Comparison of ENCODE assay signal across 8 mouse cellular contexts in genomic region chr11:69546423-69547053, GRCm38 (mm10). TPM values are rescaled to one million over a fixed set of nuclear protein-coding genes. Genes with fewer than 3 reads are reported as not detected.
A peak's percentile ranks its signal among the peaks of the same experiment; 100 is the strongest.
DNase-seq lines count a peak whose midpoint lies in the region; ATAC-seq and TF ChIP-seq lines count a peak whose summit lies in the region.

No protein-coding gene starts in this region.

- peak; percentile 78 to 83 for DNase-seq in cerebellum, adult 18-20 months
- peak; percentile 72 to 79 for DNase-seq in heart, postnatal 36 days
- peak; percentile 79 to 86 for DNase-seq in layer of hippocampus, postnatal 10 days (ENCODE audit: low spot score in 2 of 2)
- DNase-seq in ovary, postnatal 36 days (ENCODE audit: low spot score), result peak; percentile 80
- peak; percentile 83 for DNase-seq in thymus, postnatal 25 days

- peaks cover 6% of the 10 kb centered on the region for H3K4me1 ChIP-seq in ES-Bruce4 (ENCODE audit: control insufficient read depth, insufficient read depth, low read length)
- H3K4me1 ChIP-seq in forebrain, embryonic 16.5 days (replicated peaks; ENCODE audit: control insufficient read depth, insufficient read depth, low read length), result peaks cover 52% of the 10 kb centered on the region
- peaks cover 10% of the 10 kb centered on the region; the same call in 1 of the 2 replicates for H3K4me1 ChIP-seq in lung, embryonic 16.5 days (replicated peaks; ENCODE audit: control insufficient read depth, insufficient read depth, low read length)

- ATAC-seq in forebrain, embryonic 16.5 days, result peak; percentile 70
- ATAC-seq in lung, embryonic 16.5 days (ENCODE audit: low read depth), result peak; percentile 87

- intact Hi-C loops in heart, postnatal 36 days (cut with DNase I), result loop anchor here (2.0 kb wide), 2 partner anchors 32 to 66 kb away; no protein-coding TSS in a partner anchor

- H3K4me2 ChIP-seq in forebrain, embryonic 16.5 days (ENCODE audit: low read length), result peak overlapping the region; percentile 74
- H3K4me2 ChIP-seq in lung, embryonic 16.5 days (ENCODE audit: low read depth, low read length), result peak overlapping the region; percentile 89

- H3K27me3 ChIP-seq in ES-Bruce4 (ENCODE audit: control insufficient read depth, insufficient read depth, low read length, poor library complexity, severe bottlenecking), result no peaks in the 10 kb centered on the region
- H3K27me3 ChIP-seq in forebrain, embryonic 16.5 days (replicated peaks; ENCODE audit: control insufficient read depth, insufficient read depth, low read length), result no peaks in the 10 kb centered on the region
- no peaks in the 10 kb centered on the region; the same call in 1 of the 2 replicates for H3K27me3 ChIP-seq in lung, embryonic 16.5 days (ENCODE audit: control insufficient read depth, insufficient read depth, low read depth, low read length)

- peak overlapping the region; percentile 32 for H3K4me3 ChIP-seq in ES-Bruce4 (ENCODE audit: low read depth, low read length)
- H3K4me3 ChIP-seq in forebrain, embryonic 16.5 days (replicated peaks; ENCODE audit: low read length), result peak overlapping the region; percentile 47
- peak overlapping the region; percentile 58 for H3K4me3 ChIP-seq in lung, embryonic 16.5 days (ENCODE audit: low read length)

- WGBS in forebrain, embryonic 16.5 days, result under 1% methylated on average over 44 of the region's 44 CpGs
- under 1% methylated on average over 42 of the region's 44 CpGs for WGBS in lung, embryonic 16.5 days

- peak; percentile 43 for TF ChIP-seq CTCF in ES-Bruce4 (IDR thresholded peaks at IDR 0.05; ENCODE audit: low read depth, low read length)

- H3K9ac ChIP-seq in ES-Bruce4 (ENCODE audit: low read depth, poor library complexity, severe bottlenecking), result peak overlapping the region; percentile 77
- peak overlapping the region; percentile 62 for H3K9ac ChIP-seq in forebrain, embryonic 16.5 days (replicated peaks; ENCODE audit: low read depth, low read length)
- peak overlapping the region; percentile 73 for H3K9ac ChIP-seq in lung, embryonic 16.5 days (ENCODE audit: low read length)

- no peaks in the 10 kb centered on the region for H3K9me3 ChIP-seq in ES-Bruce4 (replicated peaks; ENCODE audit: control insufficient read depth, insufficient read depth, low read length, poor library complexity, severe bottlenecking)
- H3K9me3 ChIP-seq in forebrain, embryonic 16.5 days (ENCODE audit: control insufficient read depth, low read length), result no peaks in the 10 kb centered on the region
- H3K9me3 ChIP-seq in lung, embryonic 16.5 days (ENCODE audit: control insufficient read depth, low read length), result no peaks in the 10 kb centered on the region

- no peak for TF ChIP-seq EP300 in ES-Bruce4 (IDR thresholded peaks at IDR 0.05; ENCODE audit: insufficient read depth, low read depth, low read length)

- no peak overlapping the region for H3K27ac ChIP-seq in ES-Bruce4 (ENCODE audit: insufficient read depth, low read length)
- H3K27ac ChIP-seq in forebrain, embryonic 16.5 days (ENCODE audit: low read length), result peak overlapping the region; percentile 91
- peak overlapping the region; percentile 75 for H3K27ac ChIP-seq in lung, embryonic 16.5 days (ENCODE audit: low read length)

- no peak for TF ChIP-seq POLR2A in ES-Bruce4 (IDR thresholded peaks at IDR 0.05; ENCODE audit: insufficient read depth, low read length)

- H3K36me3 ChIP-seq in ES-Bruce4 (ENCODE audit: control insufficient read depth, insufficient read depth, low read length, poor library complexity, severe bottlenecking), result no peaks in the 10 kb centered on the region
- no peaks in the 10 kb centered on the region for H3K36me3 ChIP-seq in forebrain, embryonic 16.5 days (ENCODE audit: control insufficient read depth, insufficient read depth)
- no peaks in the 10 kb centered on the region for H3K36me3 ChIP-seq in lung, embryonic 16.5 days (ENCODE audit: control insufficient read depth, insufficient read depth, low read length)

RNA-seq across cellular contexts. Expression of gene Dnah2, which starts 2.4 kb away (rescaled TPM):
- 1.2 and 2.0 TPM in 2 replicates for polyA plus RNA-seq in ES-Bruce4 (2011; ENCODE audit: insufficient read depth, insufficient read length, low read depth, missing spikeins)
- polyA plus RNA-seq in forebrain, embryonic 16.5 days (2015; fragmentation: Nextera tagmentation; extraction: Ambion mirVana), result 3.5 and 3.7 TPM in 2 replicates
- under 1 TPM; 0.33 to 0.57 TPM for total RNA-seq in heart, postnatal 36 days (2021)
- total RNA-seq in layer of hippocampus, postnatal 10 days (2021), result 1 to 10 TPM; 8.0 to 8.6 TPM
- 1.9 TPM in 2 replicates for polyA plus RNA-seq in lung, embryonic 16.5 days (2015; fragmentation: Nextera tagmentation; extraction: Ambion mirVana)

RNA-seq across cellular contexts. Expression of gene Efnb3, which starts 13.5 kb away (rescaled TPM):
- 3.9 and 4.0 TPM in 2 replicates for polyA plus RNA-seq in ES-Bruce4 (2011; ENCODE audit: insufficient read depth, insufficient read length, low read depth, missing spikeins)
- 95.7 and 123 TPM in 2 replicates for polyA plus RNA-seq in forebrain, embryonic 16.5 days (2015; fragmentation: Nextera tagmentation; extraction: Ambion mirVana)
- total RNA-seq in heart, postnatal 36 days (2021), result 10 to 100 TPM; 77.4 to 98.0 TPM
- 100 to 1,000 TPM; 203 to 217 TPM for total RNA-seq in layer of hippocampus, postnatal 10 days (2021)
- polyA plus RNA-seq in lung, embryonic 16.5 days (2015; fragmentation: Nextera tagmentation; extraction: Ambion mirVana), result 5.6 and 5.7 TPM in 2 replicates

RNA-seq across cellular contexts. Expression of gene Wrap53, which starts 33.5 kb away (rescaled TPM):
- 10.3 and 17.8 TPM in 2 replicates for polyA plus RNA-seq in ES-Bruce4 (2011; ENCODE audit: insufficient read depth, insufficient read length, low read depth, missing spikeins)
- 27.3 and 28.6 TPM in 2 replicates for polyA plus RNA-seq in forebrain, embryonic 16.5 days (2015; fragmentation: Nextera tagmentation; extraction: Ambion mirVana)
- 1 to 10 TPM; 5.1 to 6.3 TPM for total RNA-seq in heart, postnatal 36 days (2021)
- total RNA-seq in layer of hippocampus, postnatal 10 days (2021), result 10 to 100 TPM in 1 of 2 experiments, 1 to 10 TPM in 1; 7.7 to 10.6 TPM
- 26.2 and 29.2 TPM in 2 replicates for polyA plus RNA-seq in lung, embryonic 16.5 days (2015; fragmentation: Nextera tagmentation; extraction: Ambion mirVana)

RNA-seq across cellular contexts. Expression of gene Trp53, which starts 33.6 kb away (rescaled TPM):
- polyA plus RNA-seq in ES-Bruce4 (2011; ENCODE audit: insufficient read depth, insufficient read length, low read depth, missing spikeins), result 230 and 277 TPM in 2 replicates
- polyA plus RNA-seq in forebrain, embryonic 16.5 days (2015; fragmentation: Nextera tagmentation; extraction: Ambion mirVana), result 103 and 109 TPM in 2 replicates
- 10 to 100 TPM; 13.9 to 17.0 TPM for total RNA-seq in heart, postnatal 36 days (2021)
- 10 to 100 TPM; 31.4 to 31.8 TPM for total RNA-seq in layer of hippocampus, postnatal 10 days (2021)
- polyA plus RNA-seq in lung, embryonic 16.5 days (2015; fragmentation: Nextera tagmentation; extraction: Ambion mirVana), result 141 and 154 TPM in 2 replicates

RNA-seq across cellular contexts. Expression of gene Atp1b2, which starts 59.2 kb away (rescaled TPM):
- 20.4 and 24.0 TPM in 2 replicates for polyA plus RNA-seq in ES-Bruce4 (2011; ENCODE audit: insufficient read depth, insufficient read length, low read depth, missing spikeins)
- polyA plus RNA-seq in forebrain, embryonic 16.5 days (2015; fragmentation: Nextera tagmentation; extraction: Ambion mirVana), result 30.2 and 33.8 TPM in 2 replicates
- total RNA-seq in heart, postnatal 36 days (2021), result 10 to 100 TPM; 20.9 to 22.5 TPM
- 100 to 1,000 TPM; 456 to 463 TPM for total RNA-seq in layer of hippocampus, postnatal 10 days (2021)
- 10.5 and 12.7 TPM in 2 replicates for polyA plus RNA-seq in lung, embryonic 16.5 days (2015; fragmentation: Nextera tagmentation; extraction: Ambion mirVana)

Comparison
In these comparisons a context has a peak if more than half of its experiments do, and no peak if none do; other contexts are left out.
1. RNA of gene Efnb3, which starts 13.5 kb away (polyA plus RNA-seq): 95.7 to 123 TPM in forebrain, embryonic 16.5 days; 5.6 to 5.7 TPM in lung, embryonic 16.5 days and 3.9 to 4.0 TPM in ES-Bruce4; every median in the first group is over 10 times any median in the second.
2. Peak in every context shown above with its lines, with median percentiles within 50 percentile points of each other: H3K4me3 ChIP-seq, H3K9ac ChIP-seq and DNase-seq.